Mouse (Mus musculus) intestine, postnatal 0 days (tissue): Measurements from ENCODE around the gene Gm49384. TPM values are rescaled to one million over a fixed set of nuclear protein-coding genes. Genes with fewer than 3 reads are reported as not detected.

Experiments used
- ATAC-seq: fragments of 200-750 bp; cut with Nextera tagmentation; 2 replicates; pipeline ENCODE4 v1.8.0; 2017; ENCODE audit warnings: mild to moderate bottlenecking, moderate TSS enrichment, moderate library complexity
- H3K27ac ChIP-seq: fragments of 300-500 bp; sonication (generic); 2 replicates; pipeline ENCODE4 v1.5.1; 2014; ENCODE audit warnings: mild to moderate bottlenecking, low read depth, low read length, moderate library complexity
- H3K27me3 ChIP-seq: fragments of 300-500 bp; sonication (generic); replicated peaks from 2 replicates; pipeline ENCODE4 v1.6.1; 2014; ENCODE audit warnings: low read length, mixed read lengths; ENCODE audit not compliant: control insufficient read depth, insufficient read depth
- H3K36me3 ChIP-seq: fragments of 300-500 bp; sonication (generic); 2 replicates; pipeline ENCODE4 v1.6.1; 2014; ENCODE audit warnings: mild to moderate bottlenecking, moderate library complexity; ENCODE audit not compliant: control insufficient read depth, insufficient read depth
- H3K4me1 ChIP-seq: fragments of 300-500 bp; sonication (generic); replicated peaks from 2 replicates; pipeline ENCODE4 v1.6.1; 2014; ENCODE audit warnings: antibody characterized with exemption, low read length, mixed read lengths; ENCODE audit not compliant: control insufficient read depth, insufficient read depth
- H3K4me2 ChIP-seq: fragments of 300-500 bp; sonication (generic); replicated peaks from 2 replicates; pipeline ENCODE4 v1.6.1; 2014; ENCODE audit warnings: low read depth, mild to moderate bottlenecking, moderate library complexity
- H3K4me3 ChIP-seq: fragments of 300-500 bp; sonication (generic); 2 replicates; pipeline ENCODE4 v1.5.1; 2014; ENCODE audit warnings: low read depth, low read length
- H3K9ac ChIP-seq: fragments of 300-500 bp; sonication (generic); 2 replicates; pipeline ENCODE4 v1.6.1; 2014; ENCODE audit warnings: mild to moderate bottlenecking, low read depth, low read length
- H3K9me3 ChIP-seq: fragments of 300-500 bp; sonication (generic); 2 replicates; pipeline ENCODE4 v1.6.1; 2016; ENCODE audit warnings: mixed run types; ENCODE audit not compliant: control insufficient read depth
- CTCF ChIP-seq: sonication (generic); IDR thresholded peaks from 2 replicates; pipeline ENCODE4 v1.5.1; 2016; ENCODE audit warnings: low read depth, mild to moderate bottlenecking, control low read depth, antibody characterized with exemption, moderate library complexity
- WGBS: fragments of 180-500 bp; shearing (Covaris S2); extraction: QIAGEN DNeasy Blood & Tissue Kit; methylation state at CpG from one replicate; pipeline ENCODE4 v1.1.7; 2014; 5-methylcytosine and 5-hydroxymethylcytosine counted together
- polyA plus RNA-seq: library from polyadenylated mRNA; unstranded; fragments of >200 nt; fragmentation: Nextera tagmentation; extraction: Ambion mirVana; gene quantifications from 2 replicates; pipeline ENCODE4 v1.2.1, GENCODE M21; 2015

The Gm49384 gene
- polyA plus RNA-seq, 1 experiment from 2014 or later = 9.1 TPM

- H3K36me3 ChIP-seq = peaks cover 37% of the 10 kb centered on the region
- no peak overlapping the region for H3K9ac ChIP-seq
- H3K9me3 ChIP-seq = no peaks in the 10 kb centered on the region
- no peak overlapping the region for H3K4me2 ChIP-seq
- WGBS = 92% methylated on average over 7 of the region's 7 CpGs
- H3K27me3 ChIP-seq = no peaks in the 10 kb centered on the region
- no peak for TF ChIP-seq CTCF
- no peak for ATAC-seq
- no peak overlapping the region for H3K27ac ChIP-seq
- no peaks in the 10 kb centered on the region for H3K4me1 ChIP-seq
- no peak overlapping the region for H3K4me3 ChIP-seq
These were observed 12.5 kb upstream of the Gm49384 start for GRCm38 (mm10) chr12:69216587-69216986.

GRCm38 (mm10) chr12:69215000-69215785 is 11.1 kb upstream of the Gm49384 start:
- Histone ChIP-seq H3K9me3 (no peaks in the 10 kb centered on the region), H3K36me3 (peaks cover 25% of the 10 kb centered on the region), H3K27me3 (no peaks in the 10 kb centered on the region), H3K9ac (no peak overlapping the region), H3K4me3 (no peak overlapping the region), H3K27ac (no peak overlapping the region), H3K4me1 (no peaks in the 10 kb centered on the region), H3K4me2 (no peak overlapping the region)
- 88% methylated on average over 3 of the region's 3 CpGs for WGBS
- no peak for ATAC-seq
- no peak for TF ChIP-seq CTCF

- Histone ChIP-seq H3K36me3 (peaks cover 19% of the 10 kb centered on the region), H3K9me3 (no peaks in the 10 kb centered on the region)
- WGBS = 90% methylated on average over 7 of the region's 7 CpGs
These were observed 10.3 kb upstream of the Gm49384 start for GRCm38 (mm10) chr12:69214393-69214792.

DNA sequence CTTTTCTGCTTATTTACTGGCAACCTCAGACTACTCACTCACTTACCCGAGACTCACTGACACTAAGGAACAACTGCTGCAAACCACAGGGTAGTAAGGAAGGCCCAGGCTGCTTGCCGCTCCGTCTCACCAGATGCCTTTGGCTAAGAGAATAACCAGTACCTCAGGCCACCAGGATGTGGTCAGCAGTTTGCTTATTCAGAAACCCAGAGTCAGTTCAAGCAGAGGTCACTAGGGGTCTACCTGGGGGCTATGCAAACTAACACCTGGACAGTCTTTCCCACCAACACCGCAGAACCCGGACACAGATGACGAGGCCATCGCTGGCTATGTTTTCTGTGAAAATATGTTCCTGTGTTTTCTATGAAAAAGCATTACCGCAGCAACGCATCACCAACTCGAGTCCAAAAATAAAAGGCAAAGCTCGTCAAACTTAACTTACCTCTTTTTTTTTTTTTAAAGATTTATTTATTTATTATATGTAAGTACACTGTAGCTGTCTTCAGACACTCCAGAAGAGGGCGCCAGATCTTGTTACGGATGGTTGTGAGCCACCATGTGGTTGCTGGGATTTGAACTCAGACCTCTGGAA is 9.2 kb upstream of the Gm49384 start:
- no peaks in the 10 kb centered on the region for H3K27me3 ChIP-seq
- 92% methylated on average over 13 of the region's 13 CpGs for WGBS
- H3K36me3 ChIP-seq = peaks cover 19% of the 10 kb centered on the region

More at GRCm38 (mm10) chr12:69214393-69214792, 10.3 kb upstream of the Gm49384 start:
- Histone ChIP-seq H3K9ac (no peak overlapping the region), H3K27ac (no peak overlapping the region; the same call in 1 of the 2 replicates), H3K4me2 (no peak overlapping the region), H3K4me3 (no peak overlapping the region), H3K27me3 (no peaks in the 10 kb centered on the region), H3K4me1 (no peaks in the 10 kb centered on the region)
- no peak for TF ChIP-seq CTCF
- no peak for ATAC-seq

DNA sequence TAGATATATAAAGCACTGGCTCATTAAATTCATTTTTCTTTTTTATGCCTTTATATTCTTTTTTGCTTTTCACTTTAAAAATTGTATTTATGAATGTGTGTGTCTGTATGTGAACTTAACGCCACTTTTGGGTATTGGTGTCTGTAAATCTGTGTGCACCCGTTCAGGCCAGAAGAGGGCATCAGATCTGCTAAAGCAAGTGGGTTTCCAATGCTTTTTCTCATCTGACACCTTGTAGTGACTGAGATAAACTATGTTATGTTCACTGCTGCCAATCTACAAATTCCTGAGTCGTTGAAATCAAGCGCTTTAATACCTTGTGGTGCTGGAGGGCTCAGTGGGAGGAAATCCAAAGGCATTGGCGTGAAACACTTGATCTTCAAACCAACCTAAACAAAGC is 7.0 kb upstream of the Gm49384 start:
- H3K4me1 ChIP-seq = no peaks in the 10 kb centered on the region
- no peak overlapping the region for H3K4me3 ChIP-seq
- no peak overlapping the region for H3K27ac ChIP-seq
- H3K4me2 ChIP-seq = no peak overlapping the region
- peaks cover 15% of the 10 kb centered on the region for H3K36me3 ChIP-seq
- H3K9ac ChIP-seq = no peak overlapping the region
- no peak for ATAC-seq
- WGBS = 84% methylated on average over 5 of the region's 5 CpGs
- peak; percentile 63 for TF ChIP-seq CTCF
- no peaks in the 10 kb centered on the region for H3K27me3 ChIP-seq
- no peaks in the 10 kb centered on the region for H3K9me3 ChIP-seq

More for the DNA sequence above, 9.2 kb upstream of the Gm49384 start:
- Histone ChIP-seq H3K4me2 (no peak overlapping the region), H3K9ac (no peak overlapping the region), H3K9me3 (no peaks in the 10 kb centered on the region), H3K4me1 (no peaks in the 10 kb centered on the region), H3K27ac (no peak overlapping the region), H3K4me3 (no peak overlapping the region)
- no peak for ATAC-seq
- peak; percentile 12; the same call in 1 of the 2 replicates for TF ChIP-seq CTCF

GRCm38 (mm10) chr12:69210056-69210979 is 6.3 kb upstream of the Gm49384 start:
- ATAC-seq = no peak

More at GRCm38 (mm10) chr12:69210056-69210979, 6.3 kb upstream of the Gm49384 start:
- no peak overlapping the region for H3K4me2 ChIP-seq
- no peak for TF ChIP-seq CTCF
- H3K27me3 ChIP-seq = no peaks in the 10 kb centered on the region
- 91% methylated on average over 18 of the region's 18 CpGs for WGBS
- no peaks in the 10 kb centered on the region for H3K4me1 ChIP-seq
- no peaks in the 10 kb centered on the region for H3K9me3 ChIP-seq
- H3K9ac ChIP-seq = no peak overlapping the region
- no peak overlapping the region for H3K27ac ChIP-seq
- H3K4me3 ChIP-seq = no peak overlapping the region
- H3K36me3 ChIP-seq = peaks cover 12% of the 10 kb centered on the region
